Mouse (Mus musculus): ENCODE results near the gene Cdc42se1. TPM values are rescaled to one million over a fixed set of nuclear protein-coding genes. Genes with fewer than 3 reads are reported as not detected.
A peak's percentile ranks its signal among the peaks of the same experiment; 100 is the strongest.

The Cdc42se1 gene
- polyA plus RNA-seq, 1 experiment from 2014 or later, result 48.7 TPM

DNA sequence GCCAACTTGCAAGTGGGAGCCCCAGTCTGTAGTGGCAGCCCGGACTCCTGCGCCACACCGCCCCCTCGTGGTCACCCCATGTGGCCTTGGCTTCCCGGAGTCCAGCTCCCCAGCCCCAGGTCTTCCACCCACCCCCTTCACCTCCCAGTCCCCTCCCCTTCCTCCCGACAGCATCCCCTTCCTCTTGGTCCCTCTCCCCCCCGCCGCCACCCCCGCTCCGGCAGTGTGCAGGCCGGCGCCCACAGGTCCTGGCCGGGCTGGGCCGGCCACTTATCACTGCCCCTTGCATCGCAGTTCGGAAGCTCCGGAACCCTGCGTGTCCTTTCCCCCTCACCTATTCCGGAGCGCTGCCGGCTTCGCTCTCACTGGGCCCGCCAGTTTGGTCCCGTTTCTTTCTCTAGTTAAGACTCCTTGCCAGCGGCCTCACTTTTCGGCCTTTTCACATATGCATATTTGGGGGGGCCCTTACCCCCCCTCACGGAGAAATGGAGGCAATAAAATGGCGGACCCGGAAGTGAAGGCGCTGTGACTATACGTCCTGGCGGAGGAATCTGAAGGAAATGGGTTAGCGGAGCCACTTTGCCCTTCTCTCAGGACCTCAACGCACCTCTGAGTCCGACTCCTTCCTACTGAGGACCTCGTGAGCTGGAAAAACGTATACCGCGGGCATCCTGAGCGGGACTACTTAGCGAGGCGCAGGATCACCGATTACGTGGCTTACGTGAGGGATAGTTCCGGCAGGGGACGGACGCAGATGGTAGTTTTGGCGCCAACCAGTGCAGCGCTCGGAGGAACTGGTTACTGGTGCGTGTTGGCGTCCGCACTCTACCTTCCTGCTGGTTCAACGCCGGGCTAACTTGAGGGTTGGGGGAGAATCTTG is 11.0 kb upstream of the Cdc42se1 start, which contains the start of gene Gabpb2:
Gabpb2 (minus strand) TSS at position 662 of the 880 bp plus-strand sequence.
- Histone ChIP-seq H3K36me3 (ENCODE audit: control insufficient read depth, insufficient read depth, low read length) (peaks cover 11% of the 10 kb centered on the region; the same call in 1 of the 2 replicates), H3K27ac (ENCODE audit: low read depth, low read length) (peak within 1 kb of the TSS; percentile 82), H3K4me1 (ENCODE audit: control insufficient read depth, insufficient read depth, low read length) (no peaks in the 10 kb centered on the region), H3K9ac (replicated peaks; ENCODE audit: low read depth, low read length) (peak within 1 kb of the TSS; percentile 53), H3K4me2 (ENCODE audit: low read depth, low read length) (peak within 1 kb of the TSS; percentile 41), H3K27me3 (ENCODE audit: control insufficient read depth, insufficient read depth, low read length) (no peaks in the 10 kb centered on the region), H3K9me3 (ENCODE audit: control insufficient read depth, low read length) (no peaks in the 10 kb centered on the region), H3K4me3 (ENCODE audit: low read depth, low read length) (peak within 1 kb of the TSS; percentile 42)
- peak; percentile 88 for ATAC-seq (ENCODE audit: low read depth)
- under 1% methylated on average over 56 of the region's 56 CpGs for WGBS

DNA sequence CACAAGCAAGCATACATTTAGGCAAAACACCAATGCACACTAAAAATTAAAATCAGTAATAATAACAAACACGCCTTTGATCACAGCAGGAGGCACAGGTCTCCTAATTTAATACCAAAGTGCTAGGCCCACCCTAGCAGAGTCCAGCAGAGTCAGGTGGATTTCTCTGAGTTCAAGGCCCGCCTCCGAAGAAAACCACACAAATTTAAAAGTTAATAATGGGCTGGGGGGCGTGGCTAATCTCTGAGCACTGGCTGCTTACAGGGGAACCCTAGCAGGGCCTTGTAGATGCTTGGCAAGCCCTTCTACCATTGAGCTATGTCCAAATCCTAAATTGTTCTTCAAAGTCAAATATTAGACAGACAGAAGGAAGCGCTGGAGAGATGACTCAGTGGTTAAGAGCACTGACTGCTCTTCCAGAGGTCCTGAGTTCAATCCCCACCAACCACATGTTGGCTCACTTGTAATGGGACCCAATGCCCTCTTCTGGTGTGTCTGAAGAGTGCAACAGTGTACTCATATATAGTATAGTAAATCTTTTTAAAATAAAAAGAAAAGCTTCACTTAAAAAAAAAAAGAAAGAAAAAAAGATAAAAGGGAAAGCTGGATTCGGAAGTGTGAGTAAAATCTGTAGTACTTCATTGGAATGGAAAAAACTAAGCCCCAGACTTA is 9.9 kb upstream of the Cdc42se1 start:
- Histone ChIP-seq H3K4me2 (ENCODE audit: low read depth, low read length) (peak overlapping the region; percentile 41), H3K9me3 (ENCODE audit: control insufficient read depth, low read length) (no peaks in the 10 kb centered on the region), H3K27me3 (ENCODE audit: control insufficient read depth, insufficient read depth, low read length) (no peaks in the 10 kb centered on the region), H3K27ac (ENCODE audit: low read depth, low read length) (peak overlapping the region; percentile 82; the same call in 1 of the 2 replicates), H3K4me3 (ENCODE audit: low read depth, low read length) (no peak overlapping the region), H3K36me3 (ENCODE audit: control insufficient read depth, insufficient read depth, low read length) (peaks cover 11% of the 10 kb centered on the region; the same call in 1 of the 2 replicates), H3K9ac (replicated peaks; ENCODE audit: low read depth, low read length) (no peak overlapping the region), H3K4me1 (ENCODE audit: control insufficient read depth, insufficient read depth, low read length) (no peaks in the 10 kb centered on the region)
- no peak for ATAC-seq (ENCODE audit: low read depth)
- WGBS, result 73% methylated on average over 6 of the region's 6 CpGs

DNA sequence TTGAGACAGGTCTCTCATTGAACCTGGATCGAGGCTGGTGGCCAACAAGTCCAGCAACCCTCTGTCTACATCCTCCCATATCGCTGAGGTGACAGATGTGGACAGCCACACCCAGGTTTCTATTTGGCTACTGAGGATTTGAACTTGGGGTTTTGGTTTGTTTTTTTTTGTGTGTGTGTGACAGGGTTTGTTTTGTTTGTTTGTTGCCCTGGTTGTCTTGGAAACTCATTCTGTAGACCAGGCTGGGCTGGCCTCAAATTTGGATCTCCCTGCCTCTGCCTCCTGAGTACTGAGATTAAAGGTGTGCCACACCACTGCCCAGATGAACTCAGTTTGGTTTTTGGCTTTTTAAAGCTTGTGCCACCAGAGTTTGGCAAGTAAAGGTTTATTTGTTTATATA is 5.5 kb upstream of the Cdc42se1 start:
- H3K4me1 ChIP-seq (ENCODE audit: control insufficient read depth, insufficient read depth, low read length), result peaks cover 22% of the 10 kb centered on the region
- WGBS, result 95% methylated on average over 2 of the region's 2 CpGs
- peaks cover 14% of the 10 kb centered on the region; the same call in 1 of the 2 replicates for H3K36me3 ChIP-seq (ENCODE audit: control insufficient read depth, insufficient read depth, low read length)
- H3K9me3 ChIP-seq (ENCODE audit: control insufficient read depth, low read length), result no peaks in the 10 kb centered on the region
- H3K9ac ChIP-seq (replicated peaks; ENCODE audit: low read depth, low read length), result no peak overlapping the region
- H3K4me2 ChIP-seq (ENCODE audit: low read depth, low read length), result no peak overlapping the region
- ATAC-seq (ENCODE audit: low read depth), result no peak
- H3K4me3 ChIP-seq (ENCODE audit: low read depth, low read length), result no peak overlapping the region
- no peak overlapping the region for H3K27ac ChIP-seq (ENCODE audit: low read depth, low read length)
- no peaks in the 10 kb centered on the region for H3K27me3 ChIP-seq (ENCODE audit: control insufficient read depth, insufficient read depth, low read length)

DNA sequence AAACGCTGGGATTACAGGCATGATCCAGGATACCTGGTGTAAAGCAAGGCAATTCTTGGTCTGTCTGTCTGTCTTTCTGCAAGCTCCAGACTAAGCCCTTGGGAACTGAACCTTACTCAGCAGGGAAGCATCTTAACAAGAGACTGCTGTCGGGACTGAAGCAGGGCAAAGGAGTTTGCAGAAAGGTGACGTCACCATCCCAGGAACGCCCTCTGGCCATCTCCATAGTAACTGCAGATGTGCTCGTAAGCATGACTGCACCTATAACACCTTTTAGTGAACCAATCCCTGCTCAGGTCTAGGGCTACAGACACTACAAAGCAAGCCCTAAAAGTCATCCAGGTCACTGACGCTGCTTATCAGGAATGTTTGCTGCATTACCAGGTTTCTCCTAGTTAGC is 4.2 kb upstream of the Cdc42se1 start:
- Histone ChIP-seq H3K4me3 (ENCODE audit: low read depth, low read length) (no peak overlapping the region), H3K27ac (ENCODE audit: low read depth, low read length) (no peak overlapping the region), H3K9me3 (ENCODE audit: control insufficient read depth, low read length) (no peaks in the 10 kb centered on the region), H3K36me3 (ENCODE audit: control insufficient read depth, insufficient read depth, low read length) (peaks cover 12% of the 10 kb centered on the region; the same call in 1 of the 2 replicates), H3K4me1 (ENCODE audit: control insufficient read depth, insufficient read depth, low read length) (peaks cover 22% of the 10 kb centered on the region), H3K4me2 (ENCODE audit: low read depth, low read length) (peak overlapping the region; percentile 29; the same call in 1 of the 2 replicates), H3K27me3 (ENCODE audit: control insufficient read depth, insufficient read depth, low read length) (no peaks in the 10 kb centered on the region), H3K9ac (replicated peaks; ENCODE audit: low read depth, low read length) (no peak overlapping the region)
- WGBS, result 30% methylated on average over 6 of the region's 6 CpGs
- ATAC-seq (ENCODE audit: low read depth), result no peak

DNA sequence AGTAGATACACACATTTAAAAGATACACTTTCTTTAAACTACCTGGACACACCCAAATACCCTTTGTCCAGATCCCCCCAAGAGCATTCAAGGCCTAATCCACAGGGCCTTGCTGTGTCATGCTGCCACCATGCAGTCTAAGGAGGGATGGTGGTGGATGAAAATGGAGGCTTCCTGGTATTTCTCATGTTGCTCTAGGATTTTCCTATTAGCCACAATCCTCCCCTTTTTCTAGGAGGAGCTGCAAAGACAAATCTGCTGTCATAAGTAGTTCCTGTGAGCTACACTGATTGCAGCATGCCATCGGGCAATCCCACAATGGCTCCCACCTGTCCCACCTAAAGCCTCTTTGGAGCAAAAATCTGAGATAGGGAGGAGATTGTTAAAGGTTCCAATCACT is 1.3 kb upstream of the Cdc42se1 start:
- H3K4me2 ChIP-seq (ENCODE audit: low read depth, low read length), result peak overlapping the region; percentile 96
- H3K27me3 ChIP-seq (ENCODE audit: control insufficient read depth, insufficient read depth, low read length), result no peaks in the 10 kb centered on the region
- H3K4me3 ChIP-seq (ENCODE audit: low read depth, low read length), result peak overlapping the region; percentile 81
- peaks cover 6% of the 10 kb centered on the region; the same call in 1 of the 2 replicates for H3K36me3 ChIP-seq (ENCODE audit: control insufficient read depth, insufficient read depth, low read length)
- ATAC-seq (ENCODE audit: low read depth), result no peak
- no peaks in the 10 kb centered on the region for H3K9me3 ChIP-seq (ENCODE audit: control insufficient read depth, low read length)
- 6% methylated on average over 1 of the region's 1 CpGs for WGBS
- H3K9ac ChIP-seq (replicated peaks; ENCODE audit: low read depth, low read length), result peak overlapping the region; percentile 76
- peak overlapping the region; percentile 92 for H3K27ac ChIP-seq (ENCODE audit: low read depth, low read length)
- H3K4me1 ChIP-seq (ENCODE audit: control insufficient read depth, insufficient read depth, low read length), result peaks cover 48% of the 10 kb centered on the region

DNA sequence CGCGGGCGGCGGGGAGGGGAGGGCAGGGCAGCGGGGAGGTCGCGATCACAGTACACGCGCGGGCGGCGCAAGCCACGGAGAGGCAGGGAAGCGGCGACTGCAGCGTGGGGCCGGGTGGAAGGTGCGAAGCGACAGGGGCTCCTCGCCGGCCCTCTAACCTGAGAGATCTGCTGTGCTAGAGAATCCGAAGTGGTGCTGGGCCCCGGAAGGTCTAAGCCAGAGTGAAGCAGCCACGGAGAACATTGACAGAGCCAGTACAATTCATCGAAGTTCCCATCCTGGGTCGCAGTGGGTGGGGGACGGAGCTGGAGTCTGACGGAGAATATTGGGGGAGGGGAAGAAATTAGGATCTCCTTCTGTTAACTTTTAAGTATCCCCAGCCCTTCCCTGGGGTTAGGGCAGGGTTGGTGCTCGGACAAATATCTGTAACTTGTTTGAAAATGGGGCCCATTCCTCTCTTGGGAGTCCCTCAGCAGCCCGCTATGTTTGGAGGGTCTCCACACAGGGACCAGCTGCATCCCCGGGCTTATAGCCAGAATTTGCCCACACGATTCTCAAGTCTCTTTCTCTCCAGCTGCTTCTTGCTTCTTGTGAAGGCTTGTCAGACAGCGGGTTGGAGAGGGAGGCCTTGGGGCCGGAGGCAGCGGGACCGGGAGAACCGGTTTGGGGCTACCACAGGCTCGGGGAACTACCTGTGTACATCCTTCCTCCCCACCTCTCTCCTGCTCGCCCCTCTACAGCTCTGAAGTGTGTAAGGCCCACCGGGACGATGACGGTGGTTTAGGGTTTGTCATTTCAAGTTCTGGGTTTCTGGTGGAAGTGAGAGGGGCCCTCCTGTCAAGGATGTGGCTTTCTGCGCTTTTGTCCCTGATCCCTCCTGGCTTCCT is 605 bp downstream of the Cdc42se1 start:
- peak overlapping the region; percentile 96 for H3K4me2 ChIP-seq (ENCODE audit: low read depth, low read length)
- WGBS, result under 1% methylated on average over 40 of the region's 43 CpGs
- peaks cover 21% of the 10 kb centered on the region for H3K36me3 ChIP-seq (ENCODE audit: control insufficient read depth, insufficient read depth, low read length)
- peak; percentile 23; the same call in 1 of the 2 replicates for ATAC-seq (ENCODE audit: low read depth)
- peak overlapping the region; percentile 76 for H3K9ac ChIP-seq (replicated peaks; ENCODE audit: low read depth, low read length)
- H3K4me1 ChIP-seq (ENCODE audit: control insufficient read depth, insufficient read depth, low read length), result peaks cover 48% of the 10 kb centered on the region
- H3K27ac ChIP-seq (ENCODE audit: low read depth, low read length), result peak overlapping the region; percentile 92
- H3K9me3 ChIP-seq (ENCODE audit: control insufficient read depth, low read length), result no peaks in the 10 kb centered on the region
- H3K27me3 ChIP-seq (ENCODE audit: control insufficient read depth, insufficient read depth, low read length), result no peaks in the 10 kb centered on the region
- peak overlapping the region; percentile 81 for H3K4me3 ChIP-seq (ENCODE audit: low read depth, low read length)

DNA sequence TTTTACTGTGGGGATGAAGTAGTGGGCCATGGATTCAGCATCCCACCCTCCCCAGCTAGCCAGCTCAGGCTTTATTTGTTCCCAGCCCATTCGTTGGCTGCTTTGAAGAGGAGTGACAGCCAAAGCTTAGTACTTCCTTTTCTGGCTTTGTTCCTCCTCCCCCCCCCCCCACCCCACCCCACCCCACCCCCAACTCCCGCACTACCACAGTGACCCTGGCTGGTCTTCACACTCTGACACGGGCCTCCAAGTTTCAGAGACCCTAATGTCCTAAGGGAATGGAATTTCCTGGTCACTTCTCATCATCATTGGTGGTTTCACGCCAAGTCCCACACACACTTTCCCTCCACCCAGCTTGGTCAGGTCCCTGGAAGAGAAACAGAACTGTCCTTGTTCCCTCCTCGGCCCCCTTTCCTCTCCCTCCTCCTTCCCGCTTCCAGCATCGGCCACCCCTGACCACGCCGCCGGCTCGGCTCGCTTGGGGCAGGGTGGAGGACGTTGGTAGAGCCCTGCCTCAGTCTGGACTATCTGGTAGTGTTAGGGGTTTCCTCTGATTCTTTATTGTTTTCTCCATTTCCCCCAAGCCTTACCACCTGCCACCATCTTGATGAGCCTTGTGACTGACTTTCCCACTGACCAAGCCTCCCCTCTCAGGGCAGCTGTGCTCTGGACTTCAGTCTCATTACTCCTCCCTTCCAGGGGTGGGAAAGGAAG is 1.4 kb downstream of the Cdc42se1 start:
- H3K9ac ChIP-seq (replicated peaks; ENCODE audit: low read depth, low read length), result peak overlapping the region; percentile 76
- H3K9me3 ChIP-seq (ENCODE audit: control insufficient read depth, low read length), result no peaks in the 10 kb centered on the region
- H3K36me3 ChIP-seq (ENCODE audit: control insufficient read depth, insufficient read depth, low read length), result peaks cover 29% of the 10 kb centered on the region
- ATAC-seq (ENCODE audit: low read depth), result no peak
- H3K27ac ChIP-seq (ENCODE audit: low read depth, low read length), result peak overlapping the region; percentile 92
- H3K27me3 ChIP-seq (ENCODE audit: control insufficient read depth, insufficient read depth, low read length), result no peaks in the 10 kb centered on the region
- H3K4me3 ChIP-seq (ENCODE audit: low read depth, low read length), result peak overlapping the region; percentile 81
- 0% methylated on average over 12 of the region's 13 CpGs for WGBS
- H3K4me1 ChIP-seq (ENCODE audit: control insufficient read depth, insufficient read depth, low read length), result peaks cover 41% of the 10 kb centered on the region
- peak overlapping the region; percentile 96 for H3K4me2 ChIP-seq (ENCODE audit: low read depth, low read length)
